Comparison of ENCODE assay signal across 8 mouse cellular contexts in the genomic region with DNA sequence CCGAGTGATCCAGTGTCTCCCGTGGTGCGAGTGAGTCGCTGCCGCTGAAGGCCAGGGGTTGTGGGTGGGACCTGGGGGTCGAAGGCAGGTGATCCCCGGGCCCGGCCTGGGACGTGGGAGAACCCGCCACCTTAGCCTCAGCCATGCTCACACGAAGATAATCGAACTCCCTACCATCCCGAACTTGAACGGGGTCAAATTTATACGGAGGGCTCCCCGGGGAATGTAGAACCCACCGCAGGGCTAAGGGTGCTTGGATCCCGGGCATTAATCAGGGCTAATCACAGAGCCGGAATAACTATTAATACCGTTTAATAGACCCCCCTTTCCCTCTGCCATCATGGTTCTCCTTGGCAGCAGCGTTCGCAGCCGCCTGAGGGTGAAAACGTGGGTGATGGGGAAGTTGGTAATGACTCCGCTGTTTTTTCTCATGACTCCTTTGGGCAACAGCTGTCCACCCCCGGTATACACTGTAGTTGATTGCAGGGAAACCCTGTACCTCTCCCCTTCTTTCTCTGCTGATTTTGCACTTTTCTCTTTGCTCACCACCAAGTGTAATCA. TPM values are rescaled to one million over a fixed set of nuclear protein-coding genes. Genes with fewer than 3 reads are reported as not detected.
DNase-seq lines count a peak whose midpoint lies in the region; ATAC-seq and TF ChIP-seq lines count a peak whose summit lies in the region.

No protein-coding gene starts in this region.

- ATAC-seq in heart, embryonic 15.5 days (replicated peaks; ENCODE audit: insufficient number of reproducible peaks, insufficient read depth, low FRiP score, low read depth) = no peak

- H3K27me3 ChIP-seq in heart, embryonic 15.5 days = no peaks in the 10 kb centered on the region
- no peaks in the 10 kb centered on the region for H3K27me3 ChIP-seq in small intestine, adult 2 months (ENCODE audit: control insufficient read depth, insufficient read depth, low read length)

- no peaks in the 10 kb centered on the region for H3K9me3 ChIP-seq in heart, embryonic 15.5 days (replicated peaks)

- under 1% methylated on average over 26 of the region's 26 CpGs for WGBS in heart, embryonic 15.5 days
- 1% methylated on average over 25 of the region's 26 CpGs for WGBS in macrophage (ENCODE audit: missing documents)
- WGBS in small intestine, adult 2 months = under 1% methylated on average over 26 of the region's 26 CpGs

- H3K4me2 ChIP-seq in heart, embryonic 15.5 days = peak overlapping the region; percentile 82

- TF ChIP-seq CTCF in small intestine, adult 2 months (IDR thresholded peaks at IDR 0.05; ENCODE audit: extremely low read depth, insufficient read length, insufficient replicate concordance, low read depth, low read length) = no peak

- TF ChIP-seq POLR2A in small intestine, adult 2 months (IDR thresholded peaks at IDR 0.05; ENCODE audit: low read depth, low read length) = no peak

- peak overlapping the region; percentile 98 for H3K4me3 ChIP-seq in heart, embryonic 15.5 days
- peak overlapping the region; percentile 82 for H3K4me3 ChIP-seq in macrophage (ENCODE audit: inconsistent target)
- peak overlapping the region; percentile 72 for H3K4me3 ChIP-seq in small intestine, adult 2 months (ENCODE audit: low read depth, low read length)

- H3K79me2 ChIP-seq in macrophage (ENCODE audit: inconsistent target) = peaks cover 81% of the 10 kb centered on the region

- peaks cover 22% of the 10 kb centered on the region for H3K4me1 ChIP-seq in heart, embryonic 15.5 days (replicated peaks)
- H3K4me1 ChIP-seq in small intestine, adult 2 months (ENCODE audit: control insufficient read depth, insufficient read depth, insufficient read length, low read length) = peaks cover 4% of the 10 kb centered on the region; the same call in 1 of the 2 replicates

- H3K27ac ChIP-seq in heart, embryonic 15.5 days = peak overlapping the region; percentile 100
- H3K27ac ChIP-seq in macrophage = peak overlapping the region; percentile 94
- peak overlapping the region; percentile 21; the same call in 1 of the 2 replicates for H3K27ac ChIP-seq in small intestine, adult 2 months (ENCODE audit: insufficient read depth, low read depth, low read length)

- peak overlapping the region; percentile 100 for H3K9ac ChIP-seq in heart, embryonic 15.5 days

- DNase-seq in B cell, adult 2 months = peak; percentile 61 to 62
- peak; percentile 27 for DNase-seq in R1 (ENCODE audit: low read depth, low spot score)
- DNase-seq in embryo, embryonic 11 days = peak; percentile 42
- peak; percentile 38 for DNase-seq in layer of hippocampus, adult 9-11 months
- no peak for DNase-seq in Muller cell, postnatal 12 days (ENCODE audit: inconsistent ontology term)

- H3K36me3 ChIP-seq in heart, embryonic 15.5 days = peaks cover 14% of the 10 kb centered on the region
- peaks cover 19% of the 10 kb centered on the region; the same call in 1 of the 2 replicates for H3K36me3 ChIP-seq in macrophage (ENCODE audit: inconsistent target)
- peaks cover 18% of the 10 kb centered on the region for H3K36me3 ChIP-seq in small intestine, adult 2 months (ENCODE audit: control insufficient read depth, insufficient read depth, low read length)

RNA-seq across cellular contexts. Expression of gene BC005537, which starts 0.8 kb away (rescaled TPM):
- polyA plus RNA-seq in heart, embryonic 15.5 days (2015; fragmentation: Nextera tagmentation; extraction: Ambion mirVana) = 11.7 and 11.8 TPM in 2 replicates
- total RNA-seq in macrophage (2018; cell fraction: chromatin; rRNA removed) = 100 to 1,000 TPM; 204 to 959 (median 558) TPM
- total RNA-seq in macrophage (2018; cell fraction: cytosol; rRNA removed) = 100 to 1,000 TPM; 258 to 483 (median 379) TPM
- total RNA-seq in macrophage (2018; cell fraction: nucleus; rRNA removed) = 1,000 to 10,000 TPM in 12 of 26 experiments, 100 to 1,000 TPM in 14; 438 to 1,569 (median 919) TPM
- 285 to 668 TPM (median 308 TPM) in 3 replicates for polyA plus RNA-seq in macrophage (2018)
- 9.7 and 21.6 TPM in 2 replicates for polyA plus RNA-seq in small intestine, adult 2 months (2012; rRNA removed)

RNA-seq across cellular contexts. Expression of gene Acot13, which starts 29.1 kb away (rescaled TPM):
- 223 and 306 TPM in 2 replicates for polyA plus RNA-seq in heart, embryonic 15.5 days (2015; fragmentation: Nextera tagmentation; extraction: Ambion mirVana)
- total RNA-seq in macrophage (2018; cell fraction: chromatin; rRNA removed) = 10 to 100 TPM in 2 of 26 experiments, 1 to 10 TPM in 15, not detected in 9; 1.6 to 14.0 (median 2.5) TPM
- total RNA-seq in macrophage (2018; cell fraction: cytosol; rRNA removed) = 10 to 100 TPM; 41.6 to 97.9 (median 63.3) TPM
- total RNA-seq in macrophage (2018; cell fraction: nucleus; rRNA removed) = 10 to 100 TPM in 16 of 26 experiments, 1 to 10 TPM in 10; 2.5 to 23.4 (median 12.0) TPM
- polyA plus RNA-seq in macrophage (2018) = 55.9 to 94.5 TPM (median 88.0 TPM) in 3 replicates
- 22.8 and 31.3 TPM in 2 replicates for polyA plus RNA-seq in small intestine, adult 2 months (2012; rRNA removed)

RNA-seq across cellular contexts. Expression of gene Tdp2, which starts 29.3 kb away (rescaled TPM):
- 29.8 and 34.9 TPM in 2 replicates for polyA plus RNA-seq in heart, embryonic 15.5 days (2015; fragmentation: Nextera tagmentation; extraction: Ambion mirVana)
- total RNA-seq in macrophage (2018; cell fraction: chromatin; rRNA removed) = 10 to 100 TPM in 23 of 26 experiments, 1 to 10 TPM in 3; 6.8 to 64.5 (median 26.5) TPM
- total RNA-seq in macrophage (2018; cell fraction: cytosol; rRNA removed) = 10 to 100 TPM in 16 of 26 experiments, 1 to 10 TPM in 10; 3.7 to 15.0 (median 11.3) TPM
- total RNA-seq in macrophage (2018; cell fraction: nucleus; rRNA removed) = 10 to 100 TPM in 25 of 26 experiments, 1 to 10 TPM in 1; 9.4 to 57.6 (median 19.4) TPM
- 15.5 to 19.5 TPM (median 17.7 TPM) in 3 replicates for polyA plus RNA-seq in macrophage (2018)
- polyA plus RNA-seq in small intestine, adult 2 months (2012; rRNA removed) = 18.1 and 27.5 TPM in 2 replicates

RNA-seq across cellular contexts. Expression of gene Gmnn, which starts 40.5 kb away (rescaled TPM):
- polyA plus RNA-seq in heart, embryonic 15.5 days (2015; fragmentation: Nextera tagmentation; extraction: Ambion mirVana) = 90.7 and 102 TPM in 2 replicates
- 10 to 100 TPM in 8 of 26 experiments, 1 to 10 TPM in 17, under 1 TPM in 1; 0.90 to 22.3 (median 5.3) TPM for total RNA-seq in macrophage (2018; cell fraction: chromatin; rRNA removed)
- total RNA-seq in macrophage (2018; cell fraction: cytosol; rRNA removed) = 10 to 100 TPM in 25 of 26 experiments, 1 to 10 TPM in 1; 8.1 to 30.0 (median 21.3) TPM
- 10 to 100 TPM in 7 of 26 experiments, 1 to 10 TPM in 19; 1.8 to 37.5 (median 8.4) TPM for total RNA-seq in macrophage (2018; cell fraction: nucleus; rRNA removed)
- 31.4 to 90.9 TPM (median 48.0 TPM) in 3 replicates for polyA plus RNA-seq in macrophage (2018)
- 0.84 and 2.4 TPM in 2 replicates for polyA plus RNA-seq in small intestine, adult 2 months (2012; rRNA removed)

RNA-seq across cellular contexts. Expression of gene D130043K22Rik, which starts 42.7 kb away (rescaled TPM):
- polyA plus RNA-seq in heart, embryonic 15.5 days (2015; fragmentation: Nextera tagmentation; extraction: Ambion mirVana) = 0.03 and 0.24 TPM in 2 replicates
- total RNA-seq in macrophage (2018; cell fraction: chromatin; rRNA removed) = under 1 TPM in 3 of 26 experiments, not detected in 23; 0.13 to 0.21 (median 0.19) TPM
- total RNA-seq in macrophage (2018; cell fraction: cytosol; rRNA removed) = under 1 TPM in 5 of 26 experiments, not detected in 21; 0.03 to 0.18 (median 0.04) TPM
- total RNA-seq in macrophage (2018; cell fraction: nucleus; rRNA removed) = under 1 TPM in 2 of 26 experiments, not detected in 24; 0.11 TPM
- not detected in 3 replicates for polyA plus RNA-seq in macrophage (2018)
- polyA plus RNA-seq in small intestine, adult 2 months (2012; rRNA removed) = 1.4 and 1.6 TPM in 2 replicates

Comparison
In these comparisons a context has a peak if more than half of its experiments do, and no peak if none do; other contexts are left out.
1. H3K27ac ChIP-seq: peak in every context shown above with its lines; median percentile 100 in heart, embryonic 15.5 days; 94 in macrophage; 21 in small intestine, adult 2 months.
2. RNA of gene BC005537, which starts 0.8 kb away (polyA plus RNA-seq): 285 to 668 TPM in macrophage; 9.7 to 21.6 TPM in small intestine, adult 2 months and 11.7 to 11.8 TPM in heart, embryonic 15.5 days; every median in the first group is over 10 times any median in the second.
3. Peak in every context shown above with its lines, with median percentiles within 50 percentile points of each other: H3K4me3 ChIP-seq.